Mouse (Mus musculus) embryonic fibroblast, embryonic 13.5 days (primary cell): ENCODE data around the gene Lag3. TPM values are rescaled to one million over a fixed set of nuclear protein-coding genes. Genes with fewer than 3 reads are reported as not detected.

Experiments used
- H3K27ac ChIP-seq: 2 replicates; pipeline ENCODE4 v1.5.1; 2012; ENCODE audit warnings: low read length, control low read depth, inconsistent platforms; ENCODE audit not compliant: insufficient read depth
- H3K4me1 ChIP-seq: 2 replicates; pipeline ENCODE4 v1.6.1; 2011; ENCODE audit warnings: low read length; ENCODE audit not compliant: control insufficient read depth, insufficient read depth
- H3K4me3 ChIP-seq: 2 replicates; pipeline ENCODE4 v1.5.1; 2011; ENCODE audit warnings: mild to moderate bottlenecking, control low read depth, low read length; ENCODE audit not compliant: insufficient read depth
- CTCF ChIP-seq: IDR thresholded peaks from 2 replicates; pipeline ENCODE4 v1.5.1; 2011; ENCODE audit warnings: mild to moderate bottlenecking, control low read depth, low read length, moderate library complexity, borderline replicate concordance; ENCODE audit not compliant: insufficient read depth
- POLR2A ChIP-seq: IDR thresholded peaks from 2 replicates; pipeline ENCODE4 v1.6.1; 2011; ENCODE audit warnings: low read depth, mild to moderate bottlenecking, control low read depth, low read length, moderate library complexity
- polyA plus RNA-seq: library from polyadenylated mRNA; stranded (reverse); fragments of >200 nt; gene quantifications from 2 replicates; pipeline ENCODE4 v1.2.4, GENCODE M21; 2011; ENCODE audit warnings: low read depth; ENCODE audit not compliant: missing spikeins, insufficient read length

Gene Lag3
- polyA plus RNA-seq, 1 experiment, result 1.2 TPM

DNA sequence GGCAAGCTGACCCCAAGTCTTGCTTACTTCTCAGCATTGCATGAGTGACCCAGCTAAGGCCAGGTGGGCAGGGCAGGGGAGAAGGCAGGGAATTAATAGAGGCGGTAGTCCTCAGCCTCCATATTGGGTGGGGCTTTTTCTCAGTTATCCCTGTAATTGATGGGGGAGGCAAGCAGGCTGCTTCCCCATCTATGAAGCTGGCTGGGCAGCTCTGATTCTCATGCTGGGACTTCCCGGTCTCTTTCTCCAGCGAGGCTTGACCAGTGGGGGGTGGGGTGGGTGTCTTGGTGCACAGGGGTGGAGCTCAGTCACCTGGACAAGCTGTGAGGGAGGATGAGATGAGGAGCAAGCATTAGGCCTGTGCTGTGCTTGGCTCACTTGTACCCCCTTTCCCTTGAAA is 49.7 kb downstream of the Lag3 start:
- no peaks in the 10 kb centered on the region for H3K4me1 ChIP-seq
- H3K27ac ChIP-seq, result no peak overlapping the region
- no peak for TF ChIP-seq POLR2A
- TF ChIP-seq CTCF, result no peak
- H3K4me3 ChIP-seq, result no peak overlapping the region

DNA sequence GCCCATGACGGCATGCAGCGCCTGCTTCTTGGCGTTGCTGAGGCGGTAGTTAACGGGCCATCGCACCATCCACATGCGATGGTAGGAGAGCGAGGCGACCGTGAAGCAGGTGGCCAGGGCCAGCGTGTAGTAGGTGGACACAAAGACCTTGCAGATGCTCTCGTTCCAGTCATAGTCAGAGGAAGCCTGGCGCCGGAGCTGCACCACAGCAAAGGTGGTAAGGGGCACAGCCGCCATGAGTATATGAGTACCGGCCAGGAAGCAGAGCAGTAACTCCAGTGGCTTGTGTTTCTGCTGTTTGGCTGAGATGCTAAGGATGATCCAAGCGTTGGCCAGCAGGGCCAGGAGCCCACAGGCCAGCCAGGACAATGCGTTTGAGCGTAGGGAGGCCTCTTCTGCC is 50.2 kb downstream of the Lag3 start:
- H3K27ac ChIP-seq, result no peak overlapping the region
- H3K4me1 ChIP-seq, result no peaks in the 10 kb centered on the region
- TF ChIP-seq CTCF, result no peak
- 0 out of 2 replicates have a peak, but pooled peaks have one; percentile 11 for TF ChIP-seq POLR2A
- H3K4me3 ChIP-seq, result no peak overlapping the region

DNA sequence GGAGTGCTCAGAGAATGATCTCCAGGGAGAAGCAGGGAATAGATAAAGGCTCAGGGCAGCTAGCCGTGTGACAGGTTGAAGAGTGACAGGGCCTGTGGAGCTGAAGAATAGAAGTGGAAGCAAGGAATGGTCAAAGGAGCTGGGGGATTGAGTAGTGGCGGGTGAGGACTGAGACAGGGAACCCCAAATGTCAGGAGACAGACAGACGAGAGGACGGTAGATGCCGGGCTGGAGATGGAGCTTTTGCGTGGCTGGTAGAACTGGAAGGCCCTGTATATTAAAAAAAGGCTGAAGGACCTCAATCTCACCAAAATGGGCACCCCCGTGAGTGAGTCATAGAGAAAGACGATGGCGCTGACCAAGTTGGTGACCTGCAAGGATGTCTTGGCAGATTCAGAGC is 51.0 kb downstream of the Lag3 start:
- H3K4me3 ChIP-seq, result no peak overlapping the region
- H3K4me1 ChIP-seq, result no peaks in the 10 kb centered on the region
- no peak overlapping the region for H3K27ac ChIP-seq
- TF ChIP-seq CTCF (no peak), POLR2A (no peak)

DNA sequence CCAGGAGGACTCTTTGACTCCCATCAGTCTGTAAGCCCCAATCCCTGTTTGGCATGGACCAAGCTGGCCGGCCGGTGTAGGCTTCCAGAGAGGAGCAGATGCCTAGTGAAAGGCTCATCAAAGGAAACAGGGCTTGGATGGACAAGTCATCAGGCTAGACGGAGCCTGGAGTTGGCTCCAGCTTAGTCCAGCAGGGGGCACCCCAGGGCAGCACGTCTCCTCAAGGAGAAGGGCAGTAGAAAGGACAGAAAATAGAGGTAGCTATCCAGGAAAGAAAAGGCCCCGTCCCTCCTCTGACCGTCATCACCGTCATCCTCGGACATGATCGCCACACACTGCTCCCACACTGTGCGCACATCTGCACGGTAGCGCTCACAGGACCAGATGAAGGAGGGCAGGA is 51.8 kb downstream of the Lag3 start:
- Histone ChIP-seq H3K4me1 (no peaks in the 10 kb centered on the region), H3K27ac (no peak overlapping the region), H3K4me3 (no peak overlapping the region)
- no peak for TF ChIP-seq POLR2A
- TF ChIP-seq CTCF, result peak; percentile 78

DNA sequence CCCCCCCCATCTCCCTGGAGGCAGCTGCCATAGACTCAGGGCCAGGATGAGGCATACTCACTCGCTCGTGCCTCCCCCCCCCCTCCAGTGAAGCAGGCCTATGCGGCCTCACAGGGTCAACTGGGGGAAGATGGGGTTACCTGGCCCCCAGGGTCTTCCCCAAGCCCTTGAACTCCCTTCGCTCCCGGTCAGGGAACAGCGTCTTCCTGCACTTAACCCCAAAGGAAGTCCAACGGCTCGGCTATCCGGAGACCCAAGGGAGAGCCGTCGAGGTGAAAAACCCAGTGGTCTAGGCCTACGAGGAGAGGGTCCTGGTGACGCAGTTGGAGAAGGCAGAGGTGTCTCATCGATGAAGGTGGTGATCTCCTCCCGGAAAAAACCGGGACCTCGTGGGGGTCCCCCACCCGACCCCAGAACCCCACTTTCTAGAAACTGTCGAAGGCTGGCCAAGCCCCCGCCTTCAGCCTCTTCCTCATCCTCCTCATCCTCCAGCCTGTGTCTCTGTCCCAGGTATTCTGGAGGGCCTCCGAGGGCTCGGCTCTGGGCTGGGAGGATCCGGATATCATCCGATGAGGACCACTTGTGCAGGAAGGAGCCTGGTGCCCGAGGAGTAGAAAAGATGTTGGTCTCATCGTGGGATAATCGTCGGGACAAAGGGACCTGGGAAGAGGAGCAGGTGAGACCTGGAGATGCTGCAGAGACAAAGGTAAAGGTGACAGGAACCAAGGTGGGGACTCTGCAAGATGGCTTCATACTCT is 52.8 kb downstream of the Lag3 start:
- Histone ChIP-seq H3K4me3 (no peak overlapping the region), H3K4me1 (no peaks in the 10 kb centered on the region), H3K27ac (no peak overlapping the region)
- 0 out of 2 replicates have a peak, but pooled peaks have one; percentile 7 for TF ChIP-seq POLR2A
- no peak for TF ChIP-seq CTCF

DNA sequence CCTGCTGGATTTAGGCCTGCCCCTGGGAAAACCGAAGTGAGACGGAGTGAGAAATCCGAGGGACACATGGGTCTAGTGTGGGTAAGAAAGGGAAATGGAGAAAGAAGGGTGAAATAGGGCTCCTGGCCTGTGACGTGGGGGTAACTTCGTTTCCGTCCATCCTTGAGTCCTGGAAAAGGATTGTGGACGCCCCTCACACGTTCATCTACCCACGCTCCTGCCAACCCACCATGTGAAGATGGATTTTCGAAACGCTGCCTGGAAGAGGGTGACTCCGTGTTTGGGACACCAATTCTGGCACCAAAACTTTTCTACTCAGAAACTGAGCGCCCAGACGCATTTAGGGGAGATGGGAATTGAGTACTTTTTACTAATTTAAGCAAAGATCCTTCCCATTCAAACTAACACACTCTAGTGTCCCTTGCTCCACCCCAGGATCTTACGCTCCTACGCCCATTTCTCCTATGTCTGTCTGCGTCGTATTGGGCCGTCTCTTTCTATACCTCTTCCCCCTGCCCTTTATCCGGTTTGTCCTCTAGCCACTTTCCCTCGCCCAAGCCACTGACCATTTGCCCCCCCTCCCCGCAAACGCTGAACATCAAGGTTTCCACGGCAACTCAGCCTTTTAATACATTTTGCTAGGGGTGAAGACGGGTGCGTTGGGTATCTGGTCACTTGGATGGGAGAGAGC is 53.5 kb downstream of the Lag3 start:
- no peak for TF ChIP-seq CTCF
- peak; percentile 14; the same call in 1 of the 2 replicates for TF ChIP-seq POLR2A
- no peaks in the 10 kb centered on the region for H3K4me1 ChIP-seq
- peak overlapping the region; percentile 68 for H3K27ac ChIP-seq
- peak overlapping the region; percentile 54 for H3K4me3 ChIP-seq

DNA sequence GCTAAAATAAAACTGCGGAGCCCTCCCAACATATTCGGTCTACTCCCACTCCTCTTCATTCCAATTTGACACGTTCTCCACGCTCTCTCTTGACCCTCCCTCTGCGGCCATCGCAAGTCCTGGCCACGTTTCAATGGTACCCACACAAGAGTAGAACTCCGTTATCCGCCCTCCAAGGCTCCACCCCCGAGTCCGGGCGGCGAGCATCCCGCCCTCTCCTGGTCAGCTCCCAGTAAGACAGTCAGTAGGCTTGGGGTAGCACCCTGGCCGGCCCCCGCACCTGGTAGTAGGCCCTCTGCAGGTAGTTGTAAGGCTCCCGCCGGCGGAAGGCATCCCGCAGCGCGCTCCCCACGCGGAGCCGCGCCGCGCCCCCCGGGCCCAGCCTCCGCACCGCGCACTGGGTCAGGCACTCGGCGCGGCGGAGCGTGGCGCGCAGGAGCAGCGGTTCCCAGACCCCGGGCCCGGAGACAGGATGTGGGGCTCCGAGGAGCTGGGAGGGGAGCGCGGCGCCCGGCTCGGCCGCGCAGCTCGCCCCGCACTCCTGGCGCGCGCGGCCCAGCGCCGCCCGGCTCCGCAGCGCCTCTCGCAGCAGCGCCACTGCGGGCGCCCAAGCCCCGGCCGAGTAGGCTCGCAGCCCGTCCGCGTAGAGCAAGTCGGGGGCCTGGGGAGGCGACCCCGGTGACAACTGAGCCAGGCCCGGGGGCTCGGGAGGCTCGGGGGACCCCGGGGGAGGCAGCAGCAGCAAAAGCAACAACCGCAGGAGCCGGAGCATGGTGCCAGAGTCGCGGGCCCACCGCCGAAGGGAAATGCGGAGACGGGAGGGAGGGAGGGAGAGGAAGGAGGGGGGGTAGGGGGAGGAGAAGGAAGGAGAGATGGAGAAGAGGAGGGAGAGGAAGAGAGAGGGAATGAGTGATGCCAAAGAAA is 54.3 kb downstream of the Lag3 start, which contains the start of gene P3h3:
TSS of gene P3h3 (minus strand) at position 837 of the 924 bp plus-strand sequence.
- Histone ChIP-seq H3K27ac (peak within 1 kb of the TSS; percentile 73), H3K4me3 (peak within 1 kb of the TSS; percentile 54), H3K4me1 (no peaks in the 10 kb centered on the region)
- peak; percentile 75 for TF ChIP-seq POLR2A
- TF ChIP-seq CTCF, result peak; percentile 39; the same call in 1 of the 2 replicates

DNA sequence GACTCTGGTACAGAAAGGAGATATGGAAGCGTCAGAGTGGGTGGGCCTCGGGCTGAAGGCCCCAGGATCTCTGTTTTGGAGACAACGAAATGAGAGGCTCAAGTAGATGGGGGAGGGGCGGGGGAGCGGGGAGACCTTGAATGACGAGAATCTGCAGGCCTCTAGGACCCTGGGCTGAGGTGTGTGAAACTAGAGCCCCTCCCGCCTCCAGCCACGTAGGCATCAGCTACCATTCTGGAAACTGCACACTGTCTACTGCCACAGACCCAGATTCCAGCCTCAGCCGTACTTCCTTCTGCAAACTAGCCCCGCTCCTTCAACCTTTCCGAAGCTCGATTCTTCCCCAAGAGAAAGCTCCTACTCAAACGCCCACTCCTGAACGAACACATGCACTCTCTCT is 55.2 kb downstream of the Lag3 start:
- peak; percentile 77 for TF ChIP-seq POLR2A
- no peak for TF ChIP-seq CTCF
- peak overlapping the region; percentile 44 for H3K27ac ChIP-seq
- peak overlapping the region; percentile 54 for H3K4me3 ChIP-seq
- H3K4me1 ChIP-seq, result no peaks in the 10 kb centered on the region

DNA sequence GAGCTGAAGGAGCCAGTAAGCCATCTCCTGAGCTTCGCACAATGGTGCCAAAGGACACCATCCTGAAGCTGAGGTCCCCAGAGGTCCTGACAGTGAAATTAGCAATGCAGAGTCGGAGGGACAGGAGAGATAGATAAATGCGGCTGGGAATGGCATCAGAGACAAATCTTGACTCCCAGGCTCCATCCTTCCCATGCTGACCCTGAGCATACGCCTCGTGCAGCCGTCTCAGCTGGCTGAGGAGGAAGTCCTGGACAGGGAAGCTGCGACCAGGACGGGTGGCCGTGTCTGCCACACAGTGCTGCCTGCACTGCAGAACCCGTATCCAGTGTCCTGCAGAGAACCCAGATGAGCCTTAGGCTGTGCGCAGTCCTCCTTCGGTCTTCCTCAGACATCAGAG is 56.9 kb downstream of the Lag3 start:
- Histone ChIP-seq H3K27ac (no peak overlapping the region), H3K4me1 (no peaks in the 10 kb centered on the region), H3K4me3 (no peak overlapping the region)
- no peak for TF ChIP-seq CTCF
- 0 out of 2 replicates have a peak, but pooled peaks have one; percentile 12 for TF ChIP-seq POLR2A

Other genes with a start within 250 kb of the Lag3 start
- 51.4 and 67.0 TPM in 2 replicates for gene Lpcat3, start 248.7 kb downstream of the Lag3 start, polyA plus RNA-seq
- 67.1 and 68.9 TPM in 2 replicates for gene Emg1, start 199.5 kb downstream of the Lag3 start, polyA plus RNA-seq
- gene Phb2, start 199.4 kb downstream of the Lag3 start, polyA plus RNA-seq, result 249 and 253 TPM in 2 replicates
- 0.53 and 4.3 TPM in 2 replicates for gene Ptpn6, start 173.0 kb downstream of the Lag3 start, polyA plus RNA-seq
- 149 and 157 TPM in 2 replicates for gene Grcc10, start 170.3 kb downstream of the Lag3 start, polyA plus RNA-seq
- gene Gm45234, start 155.7 kb downstream of the Lag3 start, polyA plus RNA-seq, result 0.58 and 0.63 TPM in 2 replicates
- 75.9 and 77.3 TPM in 2 replicates for gene Atn1, start 155.2 kb downstream of the Lag3 start, polyA plus RNA-seq
- gene Eno2, start 142.0 kb downstream of the Lag3 start, polyA plus RNA-seq, result 17.5 and 24.1 TPM in 2 replicates
- not detected in 2 replicates for gene Lrrc23, start 132.0 kb downstream of the Lag3 start, polyA plus RNA-seq
- 9.1 and 11.7 TPM in 2 replicates for gene Spsb2, start 103.0 kb downstream of the Lag3 start, polyA plus RNA-seq
- gene Tpi1, start 97.4 kb downstream of the Lag3 start, polyA plus RNA-seq, result 372 and 458 TPM in 2 replicates
- 87.6 and 105 TPM in 2 replicates for gene Usp5, start 82.2 kb downstream of the Lag3 start, polyA plus RNA-seq
- gene Cdca3, start 82.2 kb downstream of the Lag3 start, polyA plus RNA-seq, result 42.0 and 61.1 TPM in 2 replicates
- gene Gnb3, start 71.4 kb downstream of the Lag3 start, polyA plus RNA-seq, result 0.45 and 0.72 TPM in 2 replicates
- 72.7 and 76.7 TPM in 2 replicates for gene P3h3, start 54.0 kb downstream of the Lag3 start, polyA plus RNA-seq
- gene Gpr162, start 47.7 kb downstream of the Lag3 start, polyA plus RNA-seq, result 0.55 and 0.63 TPM in 2 replicates
- not detected in 2 replicates for gene Cd4, start 23.5 kb downstream of the Lag3 start, polyA plus RNA-seq
- 602 and 622 TPM in 2 replicates for gene Ptms, start 8.4 kb upstream of the Lag3 start, polyA plus RNA-seq
- gene Mlf2, start 19.7 kb upstream of the Lag3 start, polyA plus RNA-seq, result 250 and 255 TPM in 2 replicates
- 77.4 and 94.3 TPM in 2 replicates for gene Cops7a, start 53.8 kb upstream of the Lag3 start, polyA plus RNA-seq
- 1.9 TPM in 1 of 2 replicates, not detected in the other for gene Pianp, start 85.0 kb upstream of the Lag3 start, polyA plus RNA-seq
- gene Zfp384, start 97.4 kb upstream of the Lag3 start, polyA plus RNA-seq, result 46.3 and 63.5 TPM in 2 replicates
- 48.3 and 52.2 TPM in 2 replicates for gene Ing4, start 128.1 kb upstream of the Lag3 start, polyA plus RNA-seq
- gene Acrbp, start 138.0 kb upstream of the Lag3 start, polyA plus RNA-seq, result 2.5 and 5.4 TPM in 2 replicates
- gene Lpar5, start 156.2 kb upstream of the Lag3 start, polyA plus RNA-seq, result not detected in 2 replicates
- gene Chd4, start 184.3 kb upstream of the Lag3 start, polyA plus RNA-seq, result 156 and 178 TPM in 2 replicates
- 35.9 and 41.6 TPM in 2 replicates for gene Nop2, start 220.2 kb upstream of the Lag3 start, polyA plus RNA-seq
- 10.4 and 12.0 TPM in 2 replicates for gene Iffo1, start 233.5 kb upstream of the Lag3 start, polyA plus RNA-seq